Mouse (Mus musculus): ENCODE measurements around the gene Sypl.

Sypl gene

GRCm38 (mm10) chr12:32941141-32941540, 12.6 kb upstream of the Sypl start:
- ATAC-seq (ENCODE audit: insufficient number of reproducible peaks, low FRiP score, low TSS enrichment) = no peak

DNA sequence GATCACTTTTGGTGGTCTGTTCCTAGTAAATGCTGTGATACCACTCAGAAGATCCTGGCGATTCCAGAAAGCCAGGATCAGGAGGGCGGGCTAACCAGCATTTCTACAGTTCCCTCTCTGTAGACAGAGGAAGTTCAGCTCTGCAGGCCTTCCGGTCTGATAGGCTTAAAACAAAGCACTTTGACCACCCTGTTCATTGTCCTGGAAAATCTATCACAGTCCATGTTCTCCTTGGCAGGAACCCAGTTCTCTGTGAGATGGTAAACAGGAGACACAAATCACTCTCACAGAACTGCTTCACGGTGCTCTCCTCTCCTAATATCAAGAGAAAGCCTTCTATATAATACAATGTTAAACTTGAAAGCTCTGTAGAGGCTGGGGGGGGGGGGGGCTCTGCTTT, 10.3 kb upstream of the Sypl start:
- ATAC-seq (ENCODE audit: insufficient number of reproducible peaks, low FRiP score, low TSS enrichment) = no peak

- ATAC-seq (ENCODE audit: insufficient number of reproducible peaks, low FRiP score, low TSS enrichment) = no peak
Observed at GRCm38 (mm10) chr12:32943951-32944350, 9.7 kb upstream of the Sypl start.

DNA sequence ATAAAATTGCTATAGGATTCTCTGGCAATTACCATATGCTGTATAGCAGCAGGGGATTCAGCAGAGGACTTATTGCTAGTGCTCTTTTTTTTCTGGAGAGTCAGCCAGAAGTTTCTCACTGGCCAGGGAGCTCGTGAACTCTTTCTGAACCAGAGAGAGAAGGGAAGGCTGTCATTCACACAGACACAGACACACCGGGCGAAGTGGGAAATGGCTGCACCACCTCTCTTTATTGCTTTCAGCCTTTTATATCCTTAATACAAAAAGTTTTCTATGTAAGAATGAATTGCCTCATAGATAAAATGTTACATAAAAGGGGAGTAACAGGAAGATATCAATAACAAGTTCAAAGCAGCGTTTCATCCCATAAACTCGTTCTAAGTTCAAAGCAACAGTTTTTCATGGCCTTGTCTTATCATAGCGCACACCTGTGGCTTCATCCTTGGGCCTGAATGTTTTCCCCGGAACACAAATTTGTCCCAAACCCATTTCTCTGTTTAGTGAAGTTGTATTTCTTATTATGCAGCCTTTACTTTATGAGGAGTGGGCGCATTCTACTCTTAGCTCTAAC, 8.7 kb upstream of the Sypl start:
- ATAC-seq (ENCODE audit: insufficient number of reproducible peaks, low FRiP score, low TSS enrichment) = no peak

GRCm38 (mm10) chr12:32946376-32946775, 7.3 kb upstream of the Sypl start:
- ATAC-seq (ENCODE audit: insufficient number of reproducible peaks, low FRiP score, low TSS enrichment) = no peak

- ATAC-seq (ENCODE audit: insufficient number of reproducible peaks, low FRiP score, low TSS enrichment) = peak; percentile 16; the same call in 1 of the 2 replicates
Observed at GRCm38 (mm10) chr12:32952416-32952815, 1.3 kb upstream of the Sypl start.

- ATAC-seq (ENCODE audit: insufficient number of reproducible peaks, low FRiP score, low TSS enrichment) = no peak
Observed at GRCm38 (mm10) chr12:32953066-32953465, 625 bp upstream of the Sypl start.

- ATAC-seq (ENCODE audit: insufficient number of reproducible peaks, low FRiP score, low TSS enrichment) = peak; percentile 76
Observed at GRCm38 (mm10) chr12:32954216-32955021, 728 bp downstream of the Sypl start.

GRCm38 (mm10) chr12:32955037-32955436, 1.3 kb downstream of the Sypl start:
- no peak for ATAC-seq (ENCODE audit: insufficient number of reproducible peaks, low FRiP score, low TSS enrichment)

DNA sequence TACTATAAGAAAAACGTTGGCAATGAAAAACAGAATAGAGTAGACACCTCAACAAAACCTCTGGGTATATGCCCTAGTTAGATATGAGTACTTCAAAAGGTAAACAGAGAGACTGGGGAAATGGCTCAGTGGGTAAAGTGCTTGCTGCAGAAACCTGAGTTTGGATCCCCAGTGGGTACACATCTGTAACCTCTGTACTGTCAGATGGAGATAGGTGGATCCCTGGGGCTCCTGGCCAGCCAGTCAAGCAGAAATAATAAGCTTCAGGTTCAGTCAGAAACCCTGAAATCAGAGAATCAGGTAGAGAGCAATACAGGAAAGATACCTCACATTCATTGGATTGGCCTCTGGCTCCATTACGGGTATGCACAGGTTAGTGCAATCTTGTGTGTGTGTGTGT, 3.5 kb downstream of the Sypl start:
- no peak for ATAC-seq (ENCODE audit: insufficient number of reproducible peaks, low FRiP score, low TSS enrichment)

GRCm38 (mm10) chr12:32962132-32962531, 8.4 kb downstream of the Sypl start:
- no peak for ATAC-seq (ENCODE audit: insufficient number of reproducible peaks, low FRiP score, low TSS enrichment)

DNA sequence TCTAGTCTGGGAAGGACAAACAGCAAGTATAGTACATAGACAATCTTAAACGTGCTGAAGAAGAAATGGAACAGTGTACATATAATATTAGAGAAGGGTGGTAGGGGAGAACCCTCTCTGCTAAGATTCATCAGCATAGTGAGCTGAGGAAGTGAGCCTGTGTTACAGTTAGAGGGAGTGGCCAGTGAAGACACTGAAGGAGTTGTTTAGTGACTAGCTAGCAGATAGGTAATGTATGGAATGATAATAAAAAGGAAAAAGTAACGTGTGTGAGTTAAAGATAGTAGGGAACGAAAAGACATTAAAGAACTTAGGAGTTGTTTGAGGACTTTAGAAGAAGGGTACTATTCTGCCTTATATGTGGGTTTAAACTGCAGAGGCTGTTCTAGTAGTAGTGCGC, 10.2 kb downstream of the Sypl start:
- no peak for ATAC-seq (ENCODE audit: insufficient number of reproducible peaks, low FRiP score, low TSS enrichment)

GRCm38 (mm10) chr12:32972287-32972686, 18.6 kb downstream of the Sypl start:
- ATAC-seq (ENCODE audit: insufficient number of reproducible peaks, low FRiP score, low TSS enrichment) = no peak

GRCm38 (mm10) chr12:32974893-32975292, 21.2 kb downstream of the Sypl start:
- no peak for ATAC-seq (ENCODE audit: insufficient number of reproducible peaks, low FRiP score, low TSS enrichment)

GRCm38 (mm10) chr12:32975501-32975900, 21.8 kb downstream of the Sypl start:
- no peak for ATAC-seq (ENCODE audit: insufficient number of reproducible peaks, low FRiP score, low TSS enrichment)

- ATAC-seq (ENCODE audit: insufficient number of reproducible peaks, low FRiP score, low TSS enrichment) = peak; percentile 90
Observed at GRCm38 (mm10) chr12:32982631-32983030, 28.9 kb downstream of the Sypl start.

GRCm38 (mm10) chr12:32983081-32983480, 29.4 kb downstream of the Sypl start:
- ATAC-seq (ENCODE audit: insufficient number of reproducible peaks, low FRiP score, low TSS enrichment) = no peak

DNA sequence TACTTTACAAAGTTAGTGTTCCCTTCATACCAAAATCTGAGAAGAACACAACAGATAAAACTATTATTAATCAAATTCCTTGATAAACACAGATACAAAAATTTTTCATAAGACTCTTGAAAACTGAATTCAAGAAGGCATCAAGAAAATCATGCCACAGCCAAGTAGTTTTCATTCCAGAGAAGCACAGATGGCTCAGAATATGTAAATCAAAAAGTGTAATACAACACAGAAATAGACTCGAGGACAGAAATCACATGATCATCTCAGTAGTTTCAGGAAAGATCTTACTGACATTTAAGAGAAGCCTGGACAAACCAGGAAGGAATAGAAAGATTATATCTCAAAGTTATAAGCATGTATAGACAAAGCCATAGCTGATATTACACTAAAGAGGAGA, 32.6 kb downstream of the Sypl start:
- ATAC-seq (ENCODE audit: insufficient number of reproducible peaks, low FRiP score, low TSS enrichment) = no peak

DNA sequence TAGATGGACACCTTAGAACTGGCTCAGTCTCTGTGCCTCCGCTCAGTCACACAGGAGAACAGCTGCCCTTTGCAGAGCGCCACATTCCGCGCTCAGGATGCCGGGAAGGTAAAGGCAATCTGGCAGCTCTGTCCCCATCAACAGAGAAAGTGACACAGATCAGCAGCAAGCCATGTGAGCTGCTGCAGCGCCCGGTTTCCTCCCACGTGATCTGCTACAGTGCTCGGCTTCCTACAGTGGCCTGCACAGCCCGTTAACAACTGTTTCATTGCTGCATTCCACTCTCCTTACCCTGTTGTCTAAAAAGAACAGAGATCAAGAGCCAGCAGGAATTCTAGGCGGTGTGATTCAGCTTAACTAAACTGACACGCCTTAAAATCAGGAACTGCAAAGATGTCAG, 36.0 kb downstream of the Sypl start:
- no peak for ATAC-seq (ENCODE audit: insufficient number of reproducible peaks, low FRiP score, low TSS enrichment)

GRCm38 (mm10) chr12:32994081-32994480, 40.4 kb downstream of the Sypl start:
- no peak for ATAC-seq (ENCODE audit: insufficient number of reproducible peaks, low FRiP score, low TSS enrichment)

- 0 out of 2 replicates have a peak, but pooled peaks have one; percentile 69 for ATAC-seq (ENCODE audit: insufficient number of reproducible peaks, low FRiP score, low TSS enrichment)
Observed at GRCm38 (mm10) chr12:32995081-32995834, 41.6 kb downstream of the Sypl start.

Measured in cerebellum, adult (tissue).